Mouse (Mus musculus): ENCODE results near the gene Large2.

Large2 gene

GRCm38 (mm10) chr2:92390206-92390930 lies 15.7 kb upstream of the Large2 start:
- no peak for DNase-seq (ENCODE audit: low spot score)

DNA sequence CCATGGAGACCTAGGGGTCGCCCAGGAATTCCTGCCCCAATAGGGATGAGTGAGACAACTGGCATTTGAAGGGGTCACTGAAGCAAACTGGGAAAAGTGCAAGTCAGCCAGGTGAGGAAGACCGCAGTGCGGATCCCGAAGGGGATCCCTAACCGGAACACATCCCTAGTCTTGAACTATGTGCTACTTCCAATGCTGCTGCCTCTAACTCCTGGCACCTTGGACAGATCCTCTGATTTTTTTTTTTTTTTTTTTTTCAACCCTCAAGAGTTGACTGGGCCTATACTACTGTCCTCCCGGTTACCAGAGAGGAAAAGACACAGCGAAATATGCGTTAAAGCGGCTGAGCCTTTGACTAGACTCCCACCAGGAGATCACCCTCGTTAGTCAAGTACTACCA lies 15.0 kb upstream of the Large2 start:
- no peak for DNase-seq (ENCODE audit: low spot score)

DNA sequence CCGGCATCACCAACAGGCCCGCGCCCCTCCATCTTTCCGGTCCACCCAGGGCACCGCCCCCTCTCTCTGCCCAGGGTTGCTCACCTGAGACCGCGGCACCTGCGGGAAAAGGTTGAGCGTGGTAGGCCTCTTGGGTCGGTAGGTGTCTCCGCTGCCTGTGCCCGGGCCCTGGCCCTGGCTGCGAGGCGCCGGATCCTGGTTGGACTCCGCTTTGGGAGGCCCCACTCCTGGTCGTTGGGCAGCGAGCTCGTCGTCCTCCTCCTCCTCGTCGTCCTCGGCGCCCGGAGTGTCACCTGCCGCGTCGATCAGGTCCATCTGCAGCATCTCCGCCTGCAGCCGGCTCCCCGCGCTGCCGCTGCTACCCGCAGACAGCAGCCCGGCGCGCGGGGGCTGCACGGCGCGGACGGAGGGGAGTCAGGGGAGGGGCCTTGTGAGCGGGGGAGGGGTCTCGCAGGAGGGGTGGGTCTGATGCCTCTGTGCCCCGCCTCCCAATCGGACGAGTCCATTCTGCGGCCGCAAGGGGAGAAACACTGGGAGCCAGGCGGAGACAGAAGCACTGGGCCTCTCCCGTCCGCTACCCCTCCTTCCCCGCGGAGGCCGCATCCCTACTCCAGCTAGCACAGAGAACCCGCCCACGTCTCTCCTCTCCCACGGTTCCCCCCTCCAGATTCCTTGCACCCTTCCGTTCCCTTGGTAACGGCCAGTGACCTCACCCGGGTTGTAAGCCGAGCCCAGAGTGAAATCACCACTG lies 14.4 kb upstream of the Large2 start:
- peak; percentile 98 for DNase-seq (ENCODE audit: low spot score)

GRCm38 (mm10) chr2:92388081-92388517 lies 13.4 kb upstream of the Large2 start:
- DNase-seq (ENCODE audit: low spot score) = no peak

GRCm38 (mm10) chr2:92387646-92388045 lies 13.0 kb upstream of the Large2 start:
- DNase-seq (ENCODE audit: low spot score) = no peak

GRCm38 (mm10) chr2:92386821-92387570 lies 12.3 kb upstream of the Large2 start:
- no peak for DNase-seq (ENCODE audit: low spot score)

DNA sequence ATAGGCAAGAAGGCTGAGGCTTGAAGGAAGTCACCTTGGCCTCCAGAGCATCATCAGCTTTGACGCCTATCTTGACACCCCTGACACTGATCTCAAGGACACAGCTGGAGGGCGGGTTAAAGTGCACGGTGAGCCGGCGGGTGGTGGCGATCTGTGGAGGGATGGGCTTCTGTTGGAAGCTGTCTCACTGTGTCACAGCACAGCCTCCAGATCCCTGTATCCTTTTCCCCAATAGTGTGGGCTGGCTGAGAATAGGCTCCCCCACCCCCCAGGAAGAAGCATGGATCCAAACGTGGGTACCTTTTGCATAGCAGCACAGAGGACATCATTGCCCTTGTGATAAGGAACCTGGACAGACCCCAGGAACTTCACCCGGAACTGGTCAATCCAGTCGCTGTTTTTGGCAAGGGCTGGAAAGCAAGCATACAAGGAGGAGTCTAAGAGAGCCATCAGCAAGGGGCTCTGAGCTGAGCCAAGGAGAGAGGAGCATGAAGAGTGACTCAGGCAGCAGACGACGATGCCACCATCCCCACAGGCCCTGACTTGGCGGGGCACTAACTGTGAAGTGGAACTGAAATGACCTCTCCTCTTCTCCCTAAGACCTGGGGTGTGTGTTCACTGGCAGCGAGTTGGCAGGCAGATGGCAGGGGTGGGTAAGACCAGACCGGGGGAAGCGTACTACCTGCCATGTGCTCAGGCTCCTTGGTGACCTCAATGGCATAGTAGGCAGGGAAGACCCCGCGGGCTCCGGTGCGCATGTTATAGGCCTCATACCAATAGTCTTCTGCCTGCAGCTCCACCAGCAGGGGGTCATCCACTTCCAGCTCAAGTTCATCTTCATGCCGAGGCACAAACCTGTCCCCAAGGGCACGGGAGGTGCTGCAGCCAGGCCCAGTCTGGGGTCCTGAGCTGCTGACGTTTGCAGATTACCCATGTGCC lies 10.7 kb upstream of the Large2 start:
- no peak for DNase-seq (ENCODE audit: low spot score)

GRCm38 (mm10) chr2:92384101-92384500 lies 9.4 kb upstream of the Large2 start:
- no peak for DNase-seq (ENCODE audit: low spot score)

DNA sequence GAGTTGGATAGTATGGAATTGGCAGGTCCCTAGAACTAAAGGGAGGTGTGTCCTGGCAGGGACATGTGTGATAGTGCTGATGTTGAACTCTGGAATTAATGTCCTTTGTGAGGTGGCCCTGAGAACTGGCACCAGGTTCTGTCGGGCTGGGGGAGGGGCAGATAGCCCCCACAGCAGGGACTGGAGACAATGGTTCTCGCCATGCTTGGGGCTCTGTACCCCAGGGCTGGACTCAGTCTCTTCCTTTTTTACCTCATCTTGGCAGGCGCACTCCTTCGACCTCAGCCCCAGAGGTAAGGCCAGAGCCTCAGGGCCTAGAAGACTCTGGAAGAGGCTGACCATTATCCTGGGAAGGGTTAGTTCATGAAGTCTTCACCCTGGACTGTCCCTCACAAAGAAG lies 8.1 kb upstream of the Large2 start:
- DNase-seq (ENCODE audit: low spot score) = no peak

GRCm38 (mm10) chr2:92381901-92382588 lies 7.4 kb upstream of the Large2 start, which contains the start of gene 1700029I15Rik:
Gene 1700029I15Rik (plus strand): TSS chr2:92382538.
- no peak for DNase-seq (ENCODE audit: low spot score)

DNA sequence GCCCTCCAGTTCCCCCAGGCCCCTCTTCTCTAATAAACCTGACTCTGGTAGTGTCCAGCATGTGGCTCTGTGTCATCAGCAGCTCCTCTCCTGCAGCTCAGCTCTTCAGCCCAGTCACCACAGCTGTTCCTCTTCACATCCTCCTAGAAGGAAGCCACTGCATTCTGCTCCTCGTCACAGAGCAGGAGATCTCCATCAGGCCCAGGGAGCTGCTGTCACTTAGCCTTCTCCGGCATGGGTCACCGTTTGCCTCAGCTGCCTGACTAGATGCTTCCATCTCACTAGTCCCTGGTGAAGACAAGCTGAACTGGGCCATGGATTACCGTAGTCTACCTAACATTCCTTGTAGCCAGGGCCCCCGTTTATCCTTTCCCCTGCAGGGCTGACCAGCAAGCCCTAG lies 6.5 kb upstream of the Large2 start:
- DNase-seq (ENCODE audit: low spot score) = no peak

DNA sequence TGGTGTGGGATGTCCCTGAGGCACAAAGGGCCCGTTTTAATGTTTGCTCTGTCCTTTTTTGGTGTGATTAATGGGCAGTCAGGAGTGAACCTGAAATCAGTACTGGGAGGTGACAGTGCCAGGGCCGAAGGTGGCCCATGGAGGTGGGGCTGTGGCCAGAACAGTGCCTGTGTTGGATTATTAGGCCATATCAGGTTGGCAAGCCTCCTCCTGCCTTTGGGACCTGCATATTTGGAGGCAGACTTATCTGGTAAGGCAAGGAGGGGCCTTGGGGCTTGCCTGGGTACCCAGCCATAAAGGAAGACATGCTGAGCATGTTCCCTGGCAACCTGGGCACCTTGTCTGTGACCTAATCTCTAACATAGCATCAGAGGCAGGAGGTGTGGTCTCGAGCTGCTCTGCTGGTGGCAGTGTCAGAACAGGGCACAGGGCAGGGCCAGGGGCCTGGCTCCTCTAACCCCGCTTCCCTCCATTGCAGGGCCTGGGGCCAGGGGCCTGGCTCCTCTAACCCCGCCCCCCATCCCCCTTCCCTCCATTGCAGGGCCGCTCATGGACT lies 5.9 kb upstream of the Large2 start:
- DNase-seq (ENCODE audit: low spot score) = no peak

GRCm38 (mm10) chr2:92379783-92380494 lies 5.3 kb upstream of the Large2 start:
- DNase-seq (ENCODE audit: low spot score) = no peak

GRCm38 (mm10) chr2:92377320-92377719 lies 2.7 kb upstream of the Large2 start:
- no peak for DNase-seq (ENCODE audit: low spot score)

DNA sequence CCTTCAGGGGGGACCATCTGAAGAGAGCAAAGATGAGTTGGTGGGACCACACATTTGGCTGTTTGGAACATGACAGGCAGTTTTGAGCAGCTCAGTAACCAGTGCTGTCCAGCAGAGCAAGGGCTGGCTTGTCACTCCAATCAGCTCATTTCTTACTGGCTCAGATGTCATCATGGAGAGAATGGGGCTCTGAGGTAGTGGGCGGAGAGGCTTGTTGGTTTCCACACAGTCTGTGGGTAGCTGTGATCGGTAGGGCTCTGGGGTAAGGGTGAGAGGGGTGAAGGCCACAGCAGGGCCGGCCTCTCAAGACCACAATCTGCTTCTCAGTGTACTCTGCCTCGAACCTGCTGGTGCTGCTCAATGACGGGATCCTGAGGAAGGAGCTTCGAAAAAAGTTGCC lies 1.6 kb upstream of the Large2 start:
- DNase-seq (ENCODE audit: low spot score) = no peak

GRCm38 (mm10) chr2:92375788-92376187 lies 1.1 kb upstream of the Large2 start:
- DNase-seq (ENCODE audit: low spot score) = no peak

- peak; percentile 95 for DNase-seq (ENCODE audit: low spot score)
Measured at GRCm38 (mm10) chr2:92375099-92375623, 492 bp upstream of the Large2 start.

- DNase-seq (ENCODE audit: low spot score) = no peak
Measured at GRCm38 (mm10) chr2:92373437-92373813, 1.2 kb downstream of the Large2 start.

- DNase-seq (ENCODE audit: low spot score) = no peak
Measured at GRCm38 (mm10) chr2:92372767-92373436, 1.8 kb downstream of the Large2 start.

Data from embryo, embryonic 10 days (tissue).